Mouse (Mus musculus) lung, postnatal 0 days (tissue): ENCODE data around the gene Mroh8.

ENCODE experiments used
- CTCF ChIP-seq: IDR thresholded peaks from 2 replicates; pipeline ENCODE4 v1.5.1; 2016; ENCODE audit warnings: antibody characterized with exemption, mild to moderate bottlenecking
- EP300 ChIP-seq: IDR thresholded peaks from 2 replicates; pipeline ENCODE4 v1.6.1; 2016; ENCODE audit warnings: antibody characterized with exemption, mild to moderate bottlenecking, control low read depth

GRCm38 (mm10) chr2:157279416-157279800 is at the start of gene Mroh8:
- TF ChIP-seq CTCF (no peak), EP300 (no peak)
